Mouse (Mus musculus) heart, embryonic 11.5 days (tissue): ENCODE data around the gene Fam213b. TPM values are rescaled to one million over a fixed set of nuclear protein-coding genes. Genes with fewer than 3 reads are reported as not detected.
A peak's percentile ranks its signal among the peaks of the same experiment; 100 is the strongest.

Source experiments
- ATAC-seq: fragments of 200-750 bp; cut with Nextera tagmentation; replicated peaks from 2 replicates; pipeline ENCODE4 v1.8.0; 2017; ENCODE audit warnings: moderate library complexity; ENCODE audit not compliant: insufficient number of reproducible peaks, low FRiP score, low TSS enrichment
- H3K27ac ChIP-seq: fragments of 300-500 bp; sonication (generic); 2 replicates; pipeline ENCODE4 v1.5.1; 2014; ENCODE audit warnings: mild to moderate bottlenecking, low read depth, low read length
- H3K27me3 ChIP-seq: fragments of 300-500 bp; sonication (generic); 2 replicates; pipeline ENCODE4 v1.6.1; 2014; ENCODE audit warnings: mild to moderate bottlenecking, low read length, mixed read lengths; ENCODE audit not compliant: control insufficient read depth, insufficient read depth
- H3K36me3 ChIP-seq: fragments of 300-500 bp; sonication (generic); 2 replicates; pipeline ENCODE4 v1.6.1; 2014; ENCODE audit warnings: mild to moderate bottlenecking, low read length, moderate library complexity, mixed read lengths; ENCODE audit not compliant: control insufficient read depth, insufficient read depth
- H3K4me1 ChIP-seq: fragments of 300-500 bp; sonication (generic); 2 replicates; pipeline ENCODE4 v1.6.1; 2014; ENCODE audit warnings: low read length; ENCODE audit not compliant: control insufficient read depth, insufficient read depth
- H3K4me2 ChIP-seq: fragments of 300-500 bp; sonication (generic); 2 replicates; pipeline ENCODE4 v1.6.1; 2014; ENCODE audit warnings: mild to moderate bottlenecking, moderate library complexity
- H3K4me3 ChIP-seq: fragments of 300-500 bp; sonication (generic); 2 replicates; pipeline ENCODE4 v1.5.1; 2014; ENCODE audit warnings: low read depth, low read length
- H3K9ac ChIP-seq: fragments of 300-500 bp; sonication (generic); 2 replicates; pipeline ENCODE4 v1.6.1; 2014; ENCODE audit warnings: mild to moderate bottlenecking, low read depth, low read length, moderate library complexity
- H3K9me3 ChIP-seq: fragments of 300-500 bp; sonication (generic); replicated peaks from 2 replicates; pipeline ENCODE4 v1.6.1; 2016; ENCODE audit warnings: low read length; ENCODE audit not compliant: control insufficient read depth
- WGBS: fragments of 180-500 bp; shearing (Covaris S2); extraction: QIAGEN DNeasy Blood & Tissue Kit; methylation state at CpG from one replicate; pipeline ENCODE4 v1.1.7; 2014; ENCODE audit not compliant: insufficient replicate concordance; 5-methylcytosine and 5-hydroxymethylcytosine counted together
- polyA plus RNA-seq: library from polyadenylated mRNA; unstranded; fragments of >200 nt; fragmentation: Nextera tagmentation; extraction: Ambion mirVana; gene quantifications from 2 replicates; pipeline ENCODE4 v1.2.1, GENCODE M21; 2014

Gene Fam213b
- polyA plus RNA-seq, 1 experiment from 2014 or later: 26.4 TPM

GRCm38 (mm10) chr4:154927899-154928337, 29.0 kb upstream of the Fam213b start:
- WGBS: 47% methylated on average over 5 of the region's 5 CpGs
- peak overlapping the region; percentile 65 for H3K9ac ChIP-seq

DNA sequence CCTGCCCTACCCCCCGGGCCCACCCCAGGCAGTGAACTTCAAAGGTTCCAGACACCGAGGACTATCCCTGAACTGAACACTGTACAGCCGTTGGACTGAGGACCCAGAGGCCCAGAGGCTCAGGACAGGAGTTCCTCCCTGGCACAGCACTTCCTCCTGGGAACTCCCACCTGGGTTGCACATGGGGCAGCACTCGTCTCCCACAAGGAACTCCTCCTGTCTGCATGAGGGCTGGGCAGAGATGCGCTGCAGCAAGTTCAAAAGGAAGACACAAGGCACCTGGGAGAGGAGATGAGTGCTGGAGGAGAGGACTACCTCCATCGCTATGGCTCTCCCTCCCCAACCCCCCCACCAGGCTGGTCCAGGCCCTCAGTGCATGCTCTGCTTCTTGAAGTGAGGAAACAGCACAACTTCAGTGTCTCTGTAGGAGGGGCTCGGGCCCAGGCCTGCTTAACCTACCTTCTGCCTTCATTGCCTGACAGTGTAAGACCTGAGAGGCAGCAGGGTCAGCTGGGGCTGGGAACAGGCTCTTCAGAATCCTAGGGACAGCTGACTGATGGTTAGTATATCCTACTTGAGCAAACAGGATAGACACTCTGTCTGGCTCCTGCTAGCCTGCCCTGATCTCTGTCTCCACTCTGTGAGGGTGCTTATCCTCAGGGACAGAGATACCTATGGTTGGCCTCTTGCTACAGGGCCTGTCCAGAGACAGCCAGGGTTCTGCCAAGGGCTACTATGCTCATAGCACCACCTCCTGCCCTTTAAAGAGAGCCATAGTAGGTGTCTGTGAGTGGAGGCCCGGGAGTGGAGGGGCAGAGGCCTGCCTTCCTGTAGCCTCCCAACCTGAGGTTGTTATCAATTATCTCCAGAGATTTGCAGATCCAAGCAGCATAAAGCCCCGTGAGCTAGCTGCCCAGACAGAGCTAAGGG, 28.3 kb upstream of the Fam213b start:
- peak; percentile 36; the same call in 1 of the 2 replicates for ATAC-seq

More at GRCm38 (mm10) chr4:154927899-154928337, 29.0 kb upstream of the Fam213b start:
- Histone ChIP-seq H3K27ac (peak overlapping the region; percentile 85), H3K4me3 (peak overlapping the region; percentile 38), H3K4me1 (peaks cover 13% of the 10 kb centered on the region), H3K4me2 (peak overlapping the region; percentile 57), H3K27me3 (no peaks in the 10 kb centered on the region), H3K36me3 (no peaks in the 10 kb centered on the region), H3K9me3 (no peaks in the 10 kb centered on the region)
- peak; percentile 50 for ATAC-seq

DNA sequence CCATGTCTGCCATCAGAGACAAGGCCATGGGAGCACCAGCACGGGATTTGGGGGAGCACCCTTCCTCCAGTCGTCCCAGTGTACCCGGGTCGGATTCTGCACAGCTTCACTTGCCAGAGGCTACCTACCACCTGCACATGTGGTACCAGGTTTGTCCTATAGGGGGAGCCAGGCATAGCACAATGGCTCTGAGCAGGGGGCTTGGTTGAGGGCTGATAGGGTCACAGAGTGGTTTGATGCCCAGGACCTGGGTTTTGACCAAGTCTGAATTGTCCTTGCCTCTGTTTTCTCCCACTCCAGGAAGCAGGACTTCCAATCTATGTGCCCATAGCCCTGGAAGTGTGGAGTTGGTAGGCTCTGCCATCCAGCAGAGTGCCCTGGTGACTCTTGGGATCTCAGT, 26.5 kb upstream of the Fam213b start:
- H3K9me3 ChIP-seq: no peaks in the 10 kb centered on the region
- H3K4me2 ChIP-seq: no peak overlapping the region
- peaks cover 13% of the 10 kb centered on the region for H3K4me1 ChIP-seq
- H3K27me3 ChIP-seq: no peaks in the 10 kb centered on the region
- no peak for ATAC-seq
- WGBS: 52% methylated on average over 4 of the region's 4 CpGs
- no peak overlapping the region for H3K9ac ChIP-seq
- H3K27ac ChIP-seq: no peak overlapping the region
- H3K4me3 ChIP-seq: no peak overlapping the region
- H3K36me3 ChIP-seq: no peaks in the 10 kb centered on the region

More for the DNA sequence above, 28.3 kb upstream of the Fam213b start:
- Histone ChIP-seq H3K27ac (peak overlapping the region; percentile 85), H3K27me3 (no peaks in the 10 kb centered on the region), H3K4me3 (peak overlapping the region; percentile 38), H3K9me3 (no peaks in the 10 kb centered on the region), H3K4me1 (peaks cover 13% of the 10 kb centered on the region), H3K9ac (peak overlapping the region; percentile 65), H3K4me2 (peak overlapping the region; percentile 57), H3K36me3 (no peaks in the 10 kb centered on the region)
- WGBS: 50% methylated on average over 9 of the region's 9 CpGs

DNA sequence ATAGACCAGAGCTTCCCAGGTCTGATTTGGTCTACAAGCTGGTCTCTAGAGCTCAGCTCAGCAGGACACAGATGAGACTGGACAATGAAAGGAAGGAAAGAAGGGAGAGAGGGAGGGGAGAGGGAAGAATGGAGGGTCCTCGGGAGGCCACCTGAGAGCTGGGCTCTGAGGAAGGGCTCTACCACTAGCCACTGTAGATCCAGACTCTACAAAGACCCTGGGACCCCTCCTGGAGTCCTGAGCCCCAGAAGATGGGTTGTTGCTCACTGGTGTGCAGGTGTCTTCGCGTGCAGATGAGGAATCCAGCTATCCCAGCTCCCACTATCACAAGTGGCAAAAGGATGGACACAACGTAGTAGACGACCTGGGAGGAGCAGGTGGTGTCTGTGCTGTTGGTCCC, 24.0 kb upstream of the Fam213b start:
- Histone ChIP-seq H3K4me3 (no peak overlapping the region), H3K9ac (no peak overlapping the region), H3K4me1 (peaks cover 7% of the 10 kb centered on the region), H3K9me3 (no peaks in the 10 kb centered on the region), H3K27ac (no peak overlapping the region), H3K27me3 (no peaks in the 10 kb centered on the region), H3K4me2 (no peak overlapping the region), H3K36me3 (no peaks in the 10 kb centered on the region)
- ATAC-seq: no peak
- 70% methylated on average over 5 of the region's 5 CpGs for whole genome bisulfite sequencing

DNA sequence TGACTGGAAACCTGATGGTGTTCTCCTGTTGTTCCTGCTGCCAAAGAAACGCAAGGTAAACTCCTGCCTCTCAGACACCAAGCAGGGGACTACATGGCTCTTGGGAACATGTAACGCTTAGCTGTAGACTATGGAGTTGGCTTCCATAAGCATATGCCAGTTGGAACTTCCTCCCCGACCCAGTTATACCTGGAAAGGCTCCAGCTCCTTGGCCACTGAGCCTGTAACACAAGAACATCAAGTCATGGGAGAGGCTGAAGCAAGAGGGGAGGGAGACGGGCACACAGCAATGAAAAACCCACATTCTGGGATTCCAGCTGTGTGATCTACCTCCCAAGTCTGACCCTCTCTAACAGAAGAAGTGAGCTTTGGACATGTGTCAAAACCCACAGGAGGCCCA, 23.4 kb upstream of the Fam213b start:
- no peak for ATAC-seq
- 79% methylated on average over 4 of the region's 4 CpGs for WGBS
- H3K4me3 ChIP-seq: no peak overlapping the region

DNA sequence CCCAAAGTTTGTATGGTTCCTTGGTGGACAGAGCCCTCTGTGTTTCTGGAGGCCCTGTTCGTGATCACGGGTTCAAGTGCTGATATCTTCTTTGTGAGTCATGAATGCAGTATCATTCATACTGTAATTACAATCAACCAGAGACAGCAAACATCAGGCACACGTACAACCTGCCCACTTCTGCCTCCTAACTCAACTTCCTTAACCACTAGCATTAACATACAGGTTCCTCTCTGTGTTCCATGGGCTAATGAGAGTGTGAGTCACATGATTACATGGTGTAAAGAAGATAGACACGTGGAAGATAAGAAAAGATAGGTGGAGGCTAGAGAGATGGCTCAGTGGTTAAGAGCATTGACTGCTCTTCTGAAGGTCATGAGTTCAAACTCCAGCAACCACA, 17.7 kb upstream of the Fam213b start:
- Histone ChIP-seq H3K9ac (no peak overlapping the region), H3K27ac (no peak overlapping the region), H3K36me3 (no peaks in the 10 kb centered on the region), H3K9me3 (no peaks in the 10 kb centered on the region), H3K27me3 (no peaks in the 10 kb centered on the region), H3K4me3 (no peak overlapping the region), H3K4me1 (no peaks in the 10 kb centered on the region), H3K4me2 (no peak overlapping the region)
- 73% methylated on average over 4 of the region's 4 CpGs for WGBS
- no peak for ATAC-seq

More for the DNA sequence above, 23.4 kb upstream of the Fam213b start:
- Histone ChIP-seq H3K9me3 (no peaks in the 10 kb centered on the region), H3K4me1 (peaks cover 1% of the 10 kb centered on the region), H3K27ac (no peak overlapping the region), H3K4me2 (no peak overlapping the region), H3K36me3 (no peaks in the 10 kb centered on the region), H3K27me3 (no peaks in the 10 kb centered on the region), H3K9ac (no peak overlapping the region)

DNA sequence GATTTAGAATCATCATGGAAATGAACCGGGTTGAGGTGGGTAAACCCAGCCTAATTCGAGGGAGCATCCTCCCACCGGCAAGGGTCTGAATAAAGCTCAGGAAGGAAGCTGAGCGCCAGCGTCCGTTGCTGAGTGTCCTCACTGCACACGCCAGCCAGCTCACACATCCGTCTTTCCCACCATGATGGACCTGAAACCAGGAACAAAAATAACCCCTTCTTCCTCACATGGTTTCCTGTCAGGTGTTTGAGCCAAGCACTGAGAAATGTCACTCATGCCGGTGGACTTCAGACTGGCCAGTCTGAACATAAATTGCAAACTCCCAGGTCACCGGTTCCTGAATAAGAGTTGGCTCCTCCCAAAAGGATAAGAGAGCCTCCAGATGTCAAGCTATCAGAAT, 16.4 kb upstream of the Fam213b start:
- no peak for ATAC-seq
- H3K36me3 ChIP-seq: no peaks in the 10 kb centered on the region
- no peak overlapping the region for H3K4me3 ChIP-seq
- H3K27ac ChIP-seq: no peak overlapping the region
- H3K9me3 ChIP-seq: no peaks in the 10 kb centered on the region
- H3K27me3 ChIP-seq: no peaks in the 10 kb centered on the region
- no peak overlapping the region for H3K9ac ChIP-seq
- H3K4me2 ChIP-seq: no peak overlapping the region
- peaks cover 8% of the 10 kb centered on the region for H3K4me1 ChIP-seq
- WGBS: 77% methylated on average over 10 of the region's 10 CpGs

GRCm38 (mm10) chr4:154914707-154915106, 15.8 kb upstream of the Fam213b start:
- H3K9ac ChIP-seq: no peak overlapping the region
- peaks cover 8% of the 10 kb centered on the region for H3K4me1 ChIP-seq
- no peak for ATAC-seq
- H3K4me3 ChIP-seq: no peak overlapping the region
- no peak overlapping the region for H3K4me2 ChIP-seq
- H3K27ac ChIP-seq: no peak overlapping the region
- H3K27me3 ChIP-seq: no peaks in the 10 kb centered on the region
- 57% methylated on average over 3 of the region's 3 CpGs for WGBS
- H3K9me3 ChIP-seq: no peaks in the 10 kb centered on the region
- no peaks in the 10 kb centered on the region for H3K36me3 ChIP-seq
